Mouse (Mus musculus) spleen, postnatal 4 days (tissue): ENCODE measurements around the gene Nasp.
"Not testable (repeated sequence)": the region's sequence is repeated elsewhere in the genome, so short reads cannot be mapped to it uniquely, and the experiment has no call there.

Experiments
- DNase-seq, 2 experiments: peaks; one replicate each; pipeline ENCODE4 v3.0.0; 2022; ENCODE audit warnings: low spot score in 2 of 2

Gene Nasp

DNA sequence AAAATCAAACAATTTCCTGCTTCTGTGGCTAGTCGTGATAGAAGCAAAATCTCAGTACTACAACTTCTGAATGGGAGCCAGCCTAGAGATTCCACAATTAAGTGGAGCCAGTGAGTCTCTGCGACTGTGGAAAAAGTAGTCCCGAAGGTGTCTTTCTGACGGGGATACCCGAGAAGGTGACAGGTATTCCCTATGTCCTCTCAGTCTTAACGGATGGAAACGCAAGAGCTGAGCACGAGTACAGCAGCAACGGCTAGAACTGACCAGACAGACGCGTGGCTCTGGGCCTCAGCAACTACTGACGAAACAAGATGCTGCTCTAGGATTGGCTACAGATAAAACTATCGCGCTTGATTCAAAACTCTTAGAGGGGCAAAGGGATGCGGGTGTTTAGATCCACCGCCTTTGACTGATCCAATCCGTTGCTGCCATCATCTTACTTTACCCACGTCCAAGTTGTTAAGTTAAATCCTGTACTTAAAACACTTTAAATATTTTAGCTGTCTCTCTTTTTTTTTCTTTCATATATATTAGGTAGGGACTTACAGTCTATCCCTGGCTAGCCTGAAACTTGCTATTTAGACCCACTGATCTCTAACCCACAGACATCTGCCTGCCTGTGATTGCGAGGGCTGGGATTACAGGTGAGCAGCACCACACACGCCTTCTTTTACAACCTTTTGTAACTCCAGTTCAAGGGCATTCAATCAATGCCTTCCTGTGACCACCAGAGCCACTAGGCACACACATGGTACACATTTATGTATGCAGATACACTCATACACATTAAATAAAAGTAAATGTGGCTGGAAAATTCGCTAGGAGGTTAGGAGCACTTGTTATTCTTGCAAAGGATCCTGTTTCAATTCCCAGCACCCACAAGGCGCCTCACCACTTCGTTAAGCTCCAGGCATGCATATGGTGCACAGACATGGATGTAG lies at the start of gene Nasp:
Nasp (minus strand) TSS at position 220 of the 941 bp plus-strand sequence.
- peak; percentile 66 to 82 for DNase-seq

DNA sequence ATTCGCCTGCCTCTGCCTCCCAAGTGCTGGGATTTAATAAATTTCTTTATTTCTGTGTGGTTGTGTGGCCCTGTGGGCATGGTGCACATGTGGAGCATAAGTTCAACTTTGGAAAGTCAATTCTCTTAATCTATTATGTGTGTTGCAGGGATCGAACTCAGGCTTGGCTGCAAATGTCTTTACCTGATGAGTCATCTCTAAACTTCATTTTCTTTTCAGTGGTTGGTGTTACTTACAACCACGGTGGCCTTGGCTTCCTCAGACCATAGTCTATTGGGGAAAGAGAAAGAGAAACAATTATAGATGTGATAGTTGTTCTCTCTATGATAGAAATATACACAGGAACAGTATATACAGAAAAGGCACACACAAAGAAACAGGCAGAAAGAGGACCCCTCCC lies 48.3 kb upstream of the Nasp start:
- no peak for DNase-seq

DNA sequence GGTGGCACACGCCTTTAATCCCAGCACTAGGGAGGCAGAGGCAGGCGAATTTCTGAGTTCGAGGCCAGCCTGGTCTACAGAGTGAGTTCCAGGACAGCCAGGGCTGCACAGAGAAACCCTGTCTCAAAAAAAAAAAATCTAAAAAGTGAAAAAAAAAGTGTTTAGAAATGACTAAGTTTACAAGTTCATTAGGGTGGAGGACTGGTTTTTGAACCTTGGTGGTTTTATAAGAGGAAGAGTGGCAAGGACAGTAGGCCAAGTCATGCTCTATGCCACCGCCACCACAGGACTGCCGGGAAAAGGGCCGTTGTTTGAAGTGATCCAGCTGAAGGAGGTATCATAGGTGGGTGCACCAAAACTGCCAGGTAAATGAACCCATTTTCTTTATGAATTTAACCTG lies 47.0 kb upstream of the Nasp start:
- DNase-seq = not testable (repeated sequence)

DNA sequence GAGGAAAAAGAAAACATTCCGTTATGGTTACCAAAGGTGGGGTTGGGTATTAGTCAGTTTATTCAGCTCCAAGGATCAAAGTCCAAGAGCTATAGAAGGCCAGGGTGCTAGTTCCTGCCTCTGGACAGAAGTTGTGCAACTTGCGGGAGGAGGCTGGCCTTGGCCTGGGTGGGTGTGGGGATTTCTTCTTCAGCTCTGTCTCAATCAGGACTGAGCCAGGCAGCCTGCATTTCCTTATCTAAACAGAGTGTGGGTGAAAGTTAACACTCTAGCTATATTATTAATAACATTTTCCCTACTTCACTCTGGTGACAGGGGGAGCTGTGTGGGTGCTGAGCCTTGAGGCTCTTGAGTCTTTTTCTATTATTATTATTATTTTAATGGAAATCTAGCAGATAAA lies 45.0 kb upstream of the Nasp start:
- DNase-seq = peak; percentile 47 to 68

DNA sequence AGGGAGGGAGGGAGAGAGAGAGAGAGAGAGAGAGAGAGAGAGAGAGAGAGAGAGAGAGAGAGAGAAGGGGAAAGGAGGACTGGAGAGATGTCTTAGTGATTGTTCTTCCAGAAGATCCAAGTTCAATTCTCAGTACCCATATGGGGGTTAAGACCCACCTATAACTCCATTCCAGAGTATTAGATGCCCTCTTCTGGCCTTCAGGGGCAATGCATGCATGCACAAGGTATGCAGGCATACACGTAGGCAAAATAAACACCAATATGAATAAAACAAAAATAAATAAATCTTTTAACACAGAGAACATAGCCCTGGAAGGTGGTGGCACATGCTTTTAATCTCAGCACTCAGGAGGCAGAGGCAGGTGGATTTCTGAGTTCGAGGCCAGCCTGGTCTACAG lies 41.5 kb upstream of the Nasp start:
- DNase-seq = no peak

DNA sequence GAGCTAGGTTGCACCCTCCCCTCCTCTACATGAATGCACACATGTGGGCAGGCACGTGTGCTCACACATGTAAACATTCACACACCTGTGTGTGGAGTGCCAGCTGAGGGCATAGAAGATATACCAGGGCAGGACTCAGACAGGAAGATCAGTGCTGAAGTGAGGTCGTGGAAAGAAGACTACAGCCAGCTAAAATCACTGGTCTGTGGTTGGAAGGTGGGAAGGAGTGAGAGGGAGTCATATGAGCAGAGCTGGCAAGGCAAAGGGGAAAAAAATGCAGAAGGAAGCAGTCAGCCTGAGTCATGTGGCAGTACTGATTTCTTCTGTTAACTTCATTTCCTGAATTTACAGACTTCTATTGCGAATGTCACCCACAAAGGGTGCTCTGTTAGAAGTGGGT lies 40.4 kb upstream of the Nasp start:
- no peak for DNase-seq

DNA sequence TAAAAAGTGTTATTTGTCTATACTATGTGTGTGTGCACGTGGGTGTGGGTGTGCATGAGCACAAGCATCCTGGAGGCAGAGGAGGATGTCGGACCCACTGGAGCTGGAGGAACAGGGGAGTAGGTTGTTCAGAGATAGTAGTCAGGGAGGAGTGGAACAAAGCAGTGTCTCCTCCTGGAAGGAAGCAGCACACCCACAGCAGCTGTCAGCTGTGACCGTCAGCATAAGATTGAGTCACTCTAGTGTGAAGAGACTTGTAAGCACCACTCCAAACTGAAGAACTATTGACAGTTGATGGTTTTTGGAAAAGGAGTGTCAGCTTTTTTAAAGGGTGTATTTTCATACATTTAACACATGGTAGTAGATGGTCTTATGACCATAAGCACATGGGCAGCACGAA lies 38.9 kb upstream of the Nasp start:
- no peak for DNase-seq

DNA sequence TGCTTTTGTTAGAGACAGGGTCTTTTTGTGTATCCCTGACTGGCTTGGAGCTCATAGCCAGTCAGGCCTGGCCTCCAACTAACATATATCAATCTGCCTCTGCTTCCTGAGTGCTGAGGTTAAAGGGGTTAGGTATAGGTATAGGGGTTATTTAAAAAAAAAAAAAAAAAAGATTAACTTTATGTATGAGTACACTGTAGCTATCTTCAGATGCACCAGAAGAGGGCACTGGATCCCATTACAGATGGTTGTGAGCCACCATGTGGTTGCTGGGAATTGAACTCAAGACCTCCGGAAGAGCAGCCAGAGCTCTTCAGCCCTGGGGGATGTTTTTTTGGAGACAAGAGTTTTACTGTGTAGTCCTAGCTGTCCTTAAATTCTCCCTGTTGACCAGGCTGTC lies 34.3 kb upstream of the Nasp start:
- DNase-seq = no peak

DNA sequence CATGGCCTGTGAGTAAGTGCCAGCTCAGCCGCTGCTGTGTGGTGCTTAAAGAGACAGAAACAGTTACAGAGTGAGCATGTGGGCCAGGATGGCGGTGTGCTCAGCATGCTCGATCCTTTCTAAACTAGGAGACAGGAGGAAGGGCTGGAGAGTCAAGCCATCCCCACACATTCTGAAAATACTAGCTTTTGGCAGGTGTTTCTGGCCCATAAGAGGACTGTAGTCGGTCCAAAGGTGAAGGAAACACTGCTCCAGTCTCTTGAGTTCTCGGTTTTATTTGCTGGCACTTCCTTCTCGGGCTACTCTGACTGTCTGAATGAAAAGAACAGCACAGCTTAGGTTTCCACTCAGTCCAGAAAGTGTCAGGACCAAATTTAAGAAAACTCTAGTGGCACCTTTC lies 33.1 kb upstream of the Nasp start:
- no peak for DNase-seq

DNA sequence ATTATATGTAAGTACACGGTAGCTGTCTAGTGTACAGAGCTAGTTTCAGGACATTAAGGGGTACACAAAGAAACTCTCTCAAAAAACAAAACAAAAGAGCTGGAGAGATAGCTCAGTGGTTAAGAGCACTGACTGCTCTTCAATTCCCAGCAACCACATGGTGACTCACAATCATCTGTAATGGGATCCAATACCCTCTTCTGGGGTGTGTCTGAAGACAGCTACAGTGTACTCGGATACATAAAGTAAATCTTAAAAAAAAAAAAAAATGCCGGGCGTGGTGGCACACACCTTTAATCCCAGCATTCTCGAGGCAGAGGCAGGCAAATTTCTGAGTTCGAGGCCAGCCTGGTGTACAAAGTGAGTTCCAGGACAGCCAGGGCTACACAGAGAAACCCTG lies 32.2 kb upstream of the Nasp start:
- DNase-seq = not testable (repeated sequence)

DNA sequence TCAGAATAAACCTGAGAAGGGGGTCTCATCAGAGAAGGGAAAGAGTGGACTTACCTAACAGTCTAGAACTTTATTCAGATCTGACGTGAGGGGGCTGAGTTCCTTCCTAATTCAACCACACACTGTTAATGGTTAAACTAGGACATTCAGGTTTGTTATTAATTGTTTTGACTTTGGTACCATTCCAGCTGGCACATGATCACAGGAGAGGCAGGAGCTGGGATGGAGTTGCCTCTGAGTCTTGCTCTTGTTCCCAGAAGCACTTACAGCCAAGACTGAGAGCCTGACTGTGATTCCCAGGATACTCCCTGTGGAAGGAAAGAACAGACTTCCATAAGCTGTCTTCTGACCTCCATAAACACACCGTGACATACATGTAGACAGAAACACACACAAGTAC lies 31.7 kb upstream of the Nasp start:
- DNase-seq = no peak

DNA sequence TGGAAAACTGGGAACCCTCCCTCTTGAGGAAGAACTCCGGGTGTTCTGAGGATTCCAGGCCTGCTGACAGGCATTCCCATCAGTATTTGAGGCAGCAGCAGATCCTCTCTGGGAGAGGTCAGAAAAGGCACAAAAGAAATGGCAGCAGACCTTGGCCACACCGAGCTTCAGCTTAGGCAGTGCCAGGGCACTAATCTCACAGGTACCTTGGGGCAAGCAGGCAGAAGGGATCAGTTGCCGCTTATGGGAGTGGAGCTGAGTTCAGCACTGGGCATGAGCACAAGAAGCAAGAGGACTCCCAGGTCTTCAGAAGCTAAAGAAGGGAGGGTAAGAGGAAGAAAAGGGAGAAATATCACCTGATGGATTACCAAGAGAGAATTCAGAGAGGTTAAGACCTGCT lies 30.2 kb upstream of the Nasp start:
- DNase-seq = no peak

DNA sequence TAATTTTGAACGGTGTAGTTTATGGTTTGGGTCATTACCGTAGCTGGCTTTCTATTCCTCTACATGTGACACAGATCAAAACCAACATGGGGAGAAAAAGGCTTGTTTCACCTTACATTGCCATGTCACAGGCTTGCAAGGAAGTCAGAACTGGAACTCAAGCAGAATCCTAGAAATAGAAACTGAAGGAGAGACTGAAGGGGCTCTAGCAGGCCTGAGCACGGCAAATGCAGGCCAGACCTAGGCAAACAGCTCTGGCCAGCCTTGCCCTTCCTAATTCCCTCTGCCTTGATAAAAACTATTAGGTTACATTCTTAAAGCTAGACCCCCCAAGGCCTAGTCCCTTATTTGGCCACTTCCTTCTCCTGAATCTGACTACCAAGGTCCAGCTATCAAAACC lies 27.9 kb upstream of the Nasp start:
- DNase-seq = no peak

DNA sequence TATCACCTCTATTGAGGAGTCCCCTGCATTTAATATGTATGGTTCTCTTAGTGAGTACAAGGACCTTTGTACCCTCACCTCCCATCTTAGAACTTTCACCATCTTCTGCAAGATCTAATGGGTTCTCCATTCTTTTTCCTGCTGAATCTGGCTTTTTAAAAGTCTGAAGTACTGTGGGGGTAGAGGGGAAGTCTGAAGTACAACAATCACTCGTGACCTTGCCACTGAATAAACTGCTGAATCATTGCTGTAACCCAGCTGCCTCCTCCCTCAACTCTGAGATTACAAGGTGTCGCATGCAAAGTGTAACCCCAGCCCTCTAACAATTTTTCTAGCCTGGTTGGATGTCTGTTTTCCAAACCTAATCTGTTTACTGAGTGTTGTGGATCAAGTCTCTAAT lies 27.4 kb upstream of the Nasp start:
- DNase-seq = no peak

DNA sequence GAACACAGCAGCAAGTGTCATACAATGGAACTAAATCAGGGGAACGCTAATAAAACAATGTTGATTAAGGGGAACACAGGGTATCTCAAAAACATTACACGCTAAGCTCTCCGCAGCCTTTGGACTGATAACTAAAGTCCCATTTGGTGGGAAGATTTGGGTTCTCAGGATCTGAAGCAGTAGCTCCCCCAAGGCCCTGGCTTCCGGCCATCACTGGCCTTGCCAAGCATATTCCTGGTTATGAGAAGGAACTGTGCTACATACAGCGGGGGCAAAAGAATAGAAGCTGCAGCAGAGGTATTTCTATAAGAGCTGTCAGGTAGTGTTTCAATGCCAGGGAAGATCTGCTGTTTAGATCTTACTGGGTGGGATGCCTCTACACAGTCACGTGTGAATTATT lies 25.5 kb upstream of the Nasp start:
- no peak for DNase-seq

DNA sequence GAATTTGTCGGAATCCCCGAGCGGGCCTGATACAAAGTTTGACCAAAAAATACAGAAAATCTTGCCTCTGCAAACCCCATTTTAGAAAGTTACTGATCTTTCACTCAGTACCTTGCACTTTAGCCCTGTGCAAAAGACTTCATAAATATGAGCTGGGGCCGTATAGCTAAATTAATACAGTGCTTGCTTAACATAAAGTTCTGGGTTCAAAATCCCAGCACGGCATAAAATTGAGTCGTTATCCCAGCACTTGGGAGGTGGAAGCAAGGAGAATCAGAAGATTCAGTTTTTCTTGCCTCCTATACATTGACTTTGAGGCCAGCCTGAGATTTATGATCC lies 24.0 kb upstream of the Nasp start:
- DNase-seq = no peak

DNA sequence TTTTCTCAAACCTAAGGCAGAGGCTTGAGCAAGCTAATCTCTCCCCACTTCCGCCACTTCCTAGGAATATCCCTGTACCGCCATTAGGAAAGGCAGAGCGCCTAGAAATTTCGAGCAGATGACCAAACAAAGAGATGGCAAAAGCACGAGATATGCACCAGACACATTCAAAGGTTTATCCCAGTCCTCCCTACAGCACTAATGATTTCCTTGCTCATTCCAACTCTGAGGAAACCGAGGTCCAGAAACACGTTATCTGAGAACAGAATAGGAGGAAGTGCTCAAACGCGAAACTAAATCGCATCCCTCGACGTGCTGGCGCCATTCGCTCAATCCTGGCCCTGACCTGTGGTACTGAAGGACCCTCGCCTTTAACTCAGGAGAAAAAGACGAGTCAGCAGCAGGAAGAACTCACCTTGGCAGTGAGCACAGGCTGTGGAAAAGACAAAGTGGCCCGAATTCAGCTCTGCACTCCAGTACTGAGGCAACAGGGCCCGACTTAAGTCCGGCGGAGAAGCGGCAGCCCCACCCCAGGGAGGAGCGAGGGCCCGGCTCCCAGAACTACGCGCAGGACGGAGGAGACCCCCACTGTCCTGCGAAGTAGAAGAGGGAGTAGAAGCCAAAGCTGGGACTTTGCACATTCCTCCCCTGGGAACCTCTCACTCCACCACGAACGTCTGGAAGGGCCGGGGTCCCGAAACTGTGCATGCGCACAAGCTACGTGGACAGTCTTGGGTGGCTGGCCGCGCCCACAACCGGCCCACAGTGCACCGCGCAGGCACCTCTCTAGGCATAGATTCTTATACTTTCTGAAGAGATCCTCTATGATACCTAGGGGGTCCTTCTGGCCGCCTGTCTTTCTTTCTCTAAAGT lies 23.4 kb upstream of the Nasp start, which contains the start of gene Akr1a1:
Akr1a1 (minus strand) TSS at position 757 of the 873 bp plus-strand sequence.
- peak; percentile 84 to 90 for DNase-seq

DNA sequence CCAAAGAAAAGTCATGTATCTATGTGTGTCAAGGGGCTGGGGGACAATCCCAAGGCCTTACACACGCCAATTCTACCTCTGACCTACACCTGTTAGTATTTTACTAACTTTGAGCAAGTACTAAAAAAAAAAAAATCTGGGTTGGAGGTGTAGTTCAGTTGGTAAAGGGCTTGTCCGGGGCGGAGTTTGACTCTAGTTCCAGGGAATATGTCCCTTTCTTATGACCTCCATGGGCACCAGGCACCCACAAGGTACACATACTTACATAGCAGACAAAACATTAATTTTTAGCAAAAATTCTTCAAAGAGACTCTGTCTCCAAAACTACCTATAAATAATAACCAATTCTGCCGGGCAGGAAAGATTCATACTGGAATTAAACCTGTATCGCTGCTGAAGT lies 22.6 kb upstream of the Nasp start:
- no peak for DNase-seq

DNA sequence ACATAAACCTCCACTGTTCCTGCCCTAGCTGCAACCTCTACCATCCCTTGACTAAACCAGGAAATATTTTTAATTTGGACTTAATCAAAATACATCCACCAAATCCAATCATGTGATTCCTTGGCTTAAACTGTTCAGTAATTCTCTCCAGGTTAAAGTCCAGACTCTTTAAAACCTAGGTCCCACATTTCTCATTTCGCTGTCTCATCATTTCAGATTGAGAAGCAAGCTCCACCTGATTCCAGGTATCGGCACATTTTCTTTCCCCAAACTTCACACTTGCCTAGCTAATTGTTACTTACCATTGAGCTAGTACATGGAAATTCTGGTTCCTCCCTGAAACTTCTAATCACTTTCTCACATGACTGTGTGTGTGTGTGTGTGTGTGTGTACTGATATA lies 21.7 kb upstream of the Nasp start:
- DNase-seq = no peak

DNA sequence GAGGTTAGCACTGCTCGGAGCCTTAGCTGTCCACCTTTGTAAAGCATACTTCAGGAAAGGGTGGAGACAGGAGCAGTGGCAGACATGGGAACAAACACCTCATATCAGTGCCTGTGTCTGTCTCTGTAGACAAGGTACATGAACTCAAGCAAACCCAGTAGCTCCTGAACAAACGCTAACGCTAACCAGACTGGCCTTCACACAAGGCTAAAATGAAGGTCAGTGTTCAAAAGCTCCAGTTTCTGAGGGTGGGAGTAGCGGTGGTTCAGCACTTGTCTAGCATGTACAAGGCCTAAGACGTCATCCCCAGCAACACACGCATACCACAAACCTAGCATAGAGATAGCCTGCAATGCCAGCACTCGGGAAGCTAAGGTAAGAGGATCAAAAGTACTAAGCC lies 17.9 kb upstream of the Nasp start:
- DNase-seq = no peak

DNA sequence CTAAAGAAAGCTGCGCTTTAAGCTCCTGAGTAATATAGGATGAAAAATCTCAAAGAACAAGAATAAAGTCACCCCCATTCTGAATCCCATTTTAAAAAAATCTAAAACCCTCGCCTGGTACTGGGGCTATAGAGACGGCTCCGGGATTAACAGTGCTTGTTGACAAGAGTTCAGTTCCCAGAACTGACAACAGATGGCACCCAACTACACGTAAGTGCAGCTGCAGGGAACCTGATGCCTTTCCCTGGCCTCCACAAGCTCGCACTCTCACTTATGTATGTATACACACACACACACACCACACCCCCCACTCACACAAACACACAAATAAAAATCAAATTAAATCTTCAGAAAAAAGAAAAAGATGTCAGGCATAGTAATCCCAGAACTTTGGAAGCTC lies 16.6 kb upstream of the Nasp start:
- DNase-seq = peak in 1 of 2 experiments; percentile 19

DNA sequence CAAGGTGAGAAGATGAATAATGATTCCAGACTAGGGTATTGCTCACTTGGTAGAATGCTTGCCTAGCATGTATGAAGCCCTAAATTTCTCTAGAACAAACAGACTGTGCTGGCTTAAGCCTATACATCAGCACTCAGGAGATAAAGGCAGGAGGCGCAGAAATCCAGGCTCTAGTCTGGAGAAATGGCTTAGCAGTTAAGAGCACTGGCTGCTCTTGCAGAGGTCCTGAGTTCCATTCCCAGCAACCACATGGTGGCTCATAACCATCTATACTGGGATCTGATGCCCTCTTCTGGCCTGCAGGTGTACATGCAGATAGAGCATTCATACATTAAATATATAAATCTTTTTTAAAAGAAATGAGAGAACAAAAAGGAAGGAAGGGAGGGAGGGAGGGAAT lies 14.3 kb upstream of the Nasp start:
- DNase-seq = no peak

DNA sequence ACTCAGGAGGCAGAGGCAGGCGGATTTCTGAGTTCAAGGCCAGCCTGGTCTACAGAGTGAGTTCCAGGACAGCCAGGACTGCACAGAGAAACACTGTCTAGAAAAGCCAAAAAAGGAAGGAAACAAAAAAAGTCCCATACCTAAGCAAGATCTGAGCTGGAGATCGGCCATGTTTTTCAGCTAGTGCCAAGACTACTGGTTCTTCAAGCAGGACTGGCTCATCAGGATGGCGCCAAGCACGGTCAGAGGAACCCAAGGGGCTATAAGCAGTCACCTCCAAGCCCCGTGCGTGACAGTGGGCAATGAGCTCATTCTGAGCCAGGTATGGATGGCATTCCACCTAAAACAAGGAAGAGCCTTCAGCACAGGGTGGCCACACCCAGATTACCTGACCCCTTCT lies 11.1 kb upstream of the Nasp start:
- no peak for DNase-seq
